Mouse (Mus musculus) liver, adult 2 months (tissue): Measurements from ENCODE around the gene Cacng3. TPM values are rescaled to one million over a fixed set of nuclear protein-coding genes. Genes with fewer than 3 reads are reported as not detected.

ENCODE experiments used
- DNase-seq: peaks from one replicate; pipeline ENCODE4 v3.0.0-alpha.2; 2011; ENCODE audit warnings: low read depth, low spot score; ENCODE audit errors: extremely low read depth
- H3K27ac ChIP-seq: fragments of 200-500 bp; replicated peaks from 2 replicates; pipeline ENCODE4 v1.5.1; 2012; ENCODE audit warnings: low read depth, mild to moderate bottlenecking, control low read depth, inconsistent platforms, low read length; ENCODE audit not compliant: insufficient read depth
- H3K27me3 ChIP-seq: fragments of 200-500 bp; 2 replicates; pipeline ENCODE4 v1.6.1; 2012; ENCODE audit warnings: mild to moderate bottlenecking, moderate library complexity, low read length, inconsistent platforms; ENCODE audit not compliant: control insufficient read depth, insufficient read depth
- H3K36me3 ChIP-seq: fragments of 200-500 bp; 2 replicates; pipeline ENCODE4 v1.6.1; 2012; ENCODE audit warnings: low read length, inconsistent platforms; ENCODE audit not compliant: control insufficient read depth, insufficient read depth
- H3K4me1 ChIP-seq: fragments of 200-500 bp; 2 replicates; pipeline ENCODE4 v1.6.1; 2011; ENCODE audit warnings: low read length; ENCODE audit not compliant: control insufficient read depth, insufficient read depth
- H3K4me3 ChIP-seq: fragments of 200-500 bp; 2 replicates; pipeline ENCODE4 v1.5.1; 2011; ENCODE audit warnings: low read depth, mild to moderate bottlenecking, control low read depth, low read length, moderate library complexity; ENCODE audit not compliant: insufficient read depth
- H3K79me2 ChIP-seq: fragments of 200-500 bp; 2 replicates; pipeline ENCODE4 v1.6.1; 2012; ENCODE audit warnings: inconsistent platforms, mild to moderate bottlenecking, low read length, moderate library complexity; ENCODE audit not compliant: control insufficient read depth, insufficient read depth
- H3K9ac ChIP-seq: fragments of 200-500 bp; 2 replicates; pipeline ENCODE4 v1.6.1; 2012; ENCODE audit warnings: low read depth, mild to moderate bottlenecking, control low read depth, inconsistent platforms, low read length
- CTCF ChIP-seq: fragments of 200-500 bp; IDR thresholded peaks from 2 replicates; pipeline ENCODE4 v1.5.1; 2011; ENCODE audit warnings: low read depth, low read length, control low read depth
- POLR2A ChIP-seq: fragments of 200-500 bp; IDR thresholded peaks from 2 replicates; pipeline ENCODE4 v1.6.1; 2011; ENCODE audit warnings: low read length, control low read depth; ENCODE audit not compliant: insufficient read depth; ENCODE audit errors: extremely low read depth
- WGBS: fragments of 180-500 bp; shearing (Covaris S2); methylation state at CpG from one replicate; pipeline ENCODE4 v1.1.7; 2018; 5-methylcytosine and 5-hydroxymethylcytosine counted together
- polyA plus RNA-seq: library from polyadenylated mRNA; depleted of rRNA; stranded (reverse); fragments of >200 nt; gene quantifications from 2 replicates; pipeline ENCODE4 v1.2.3, GENCODE M21; 2012
- total RNA-seq: library from RNA; depleted of rRNA; stranded (reverse); fragments of >200 nt; gene quantifications from 2 replicates; pipeline ENCODE4 v1.2.3, GENCODE M21; 2014

Cacng3 gene
- total and polyA plus RNA-seq, 2 experiments = not detected

GRCm38 (mm10) chr7:122740663-122741062 is 70.4 kb downstream of the Cacng3 start:
- Histone ChIP-seq H3K27me3 (no peaks in the 10 kb centered on the region), H3K9ac (no peak overlapping the region), H3K27ac (no peak overlapping the region), H3K79me2 (no peaks in the 10 kb centered on the region), H3K4me3 (no peak overlapping the region), H3K4me1 (no peaks in the 10 kb centered on the region), H3K36me3 (no peaks in the 10 kb centered on the region)
- TF ChIP-seq CTCF = no peak
- no peak for TF ChIP-seq POLR2A
- WGBS = 91% methylated on average over 2 of the region's 2 CpGs
- DNase-seq = no peak

GRCm38 (mm10) chr7:122755920-122756603 is 85.8 kb downstream of the Cacng3 start:
- H3K27me3 ChIP-seq = no peaks in the 10 kb centered on the region
- H3K4me3 ChIP-seq = no peak overlapping the region
- H3K9ac ChIP-seq = no peak overlapping the region
- no peak overlapping the region for H3K27ac ChIP-seq
- no peaks in the 10 kb centered on the region for H3K4me1 ChIP-seq
- TF ChIP-seq CTCF (no peak), POLR2A (no peak)
- 83% methylated on average over 5 of the region's 5 CpGs for WGBS
- DNase-seq = no peak
- H3K36me3 ChIP-seq = no peaks in the 10 kb centered on the region
- H3K79me2 ChIP-seq = no peaks in the 10 kb centered on the region

- WGBS = 74% methylated on average over 3 of the region's 3 CpGs
These were observed 88.4 kb downstream of the Cacng3 start for GRCm38 (mm10) chr7:122758645-122759044.

GRCm38 (mm10) chr7:122764506-122764905 is 94.2 kb downstream of the Cacng3 start:
- DNase-seq = no peak
- TF ChIP-seq POLR2A = no peak
- TF ChIP-seq CTCF = no peak
- Histone ChIP-seq H3K36me3 (no peaks in the 10 kb centered on the region), H3K9ac (no peak overlapping the region), H3K79me2 (no peaks in the 10 kb centered on the region), H3K27ac (no peak overlapping the region), H3K4me3 (no peak overlapping the region), H3K4me1 (no peaks in the 10 kb centered on the region), H3K27me3 (peaks cover 3% of the 10 kb centered on the region; the same call in 1 of the 2 replicates)
- 90% methylated on average over 5 of the region's 5 CpGs for WGBS

More at GRCm38 (mm10) chr7:122758645-122759044, 88.4 kb downstream of the Cacng3 start:
- H3K36me3 ChIP-seq = no peaks in the 10 kb centered on the region
- H3K4me3 ChIP-seq = no peak overlapping the region
- H3K9ac ChIP-seq = no peak overlapping the region
- TF ChIP-seq POLR2A (no peak), CTCF (no peak)
- no peaks in the 10 kb centered on the region for H3K4me1 ChIP-seq
- H3K27me3 ChIP-seq = peaks cover 3% of the 10 kb centered on the region; the same call in 1 of the 2 replicates
- H3K79me2 ChIP-seq = no peaks in the 10 kb centered on the region
- H3K27ac ChIP-seq = no peak overlapping the region
- no peak for DNase-seq

- Histone ChIP-seq H3K27me3 (no peaks in the 10 kb centered on the region), H3K9ac (no peak overlapping the region), H3K36me3 (no peaks in the 10 kb centered on the region), H3K4me3 (no peak overlapping the region), H3K4me1 (no peaks in the 10 kb centered on the region; the same call in 1 of the 2 replicates), H3K79me2 (no peaks in the 10 kb centered on the region), H3K27ac (no peak overlapping the region)
- WGBS = 76% methylated on average over 27 of the region's 27 CpGs
- no peak for DNase-seq
- TF ChIP-seq POLR2A (no peak), CTCF (no peak)
These were observed 98.2 kb downstream of the Cacng3 start for GRCm38 (mm10) chr7:122768292-122769020.

- Histone ChIP-seq H3K9ac (no peak overlapping the region), H3K36me3 (no peaks in the 10 kb centered on the region), H3K27ac (no peak overlapping the region), H3K4me3 (no peak overlapping the region), H3K4me1 (no peaks in the 10 kb centered on the region), H3K79me2 (no peaks in the 10 kb centered on the region), H3K27me3 (no peaks in the 10 kb centered on the region)
- WGBS = 64% methylated on average over 7 of the region's 7 CpGs
- TF ChIP-seq CTCF (no peak), POLR2A (no peak)
- DNase-seq = no peak
These were observed 109.3 kb downstream of the Cacng3 start for GRCm38 (mm10) chr7:122779601-122780000.
